Mouse (Mus musculus): ENCODE measurements around the gene Ccdc71l.

Ccdc71l gene

GRCm38 (mm10) chr12:32378528-32379295, at the start of gene Ccdc71l:
Gene Ccdc71l, plus strand, starts transcription at chr12:32378704.
- ATAC-seq (ENCODE audit: insufficient number of reproducible peaks, low FRiP score, low TSS enrichment), result peak; percentile 83

- no peak for ATAC-seq (ENCODE audit: insufficient number of reproducible peaks, low FRiP score, low TSS enrichment)
Measured at GRCm38 (mm10) chr12:32339078-32339477, 39.4 kb upstream of the Ccdc71l start.

GRCm38 (mm10) chr12:32343487-32343886, 35.0 kb upstream of the Ccdc71l start:
- ATAC-seq (ENCODE audit: insufficient number of reproducible peaks, low FRiP score, low TSS enrichment), result no peak

- ATAC-seq (ENCODE audit: insufficient number of reproducible peaks, low FRiP score, low TSS enrichment), result no peak
Measured at GRCm38 (mm10) chr12:32346121-32346520, 32.4 kb upstream of the Ccdc71l start.

- no peak for ATAC-seq (ENCODE audit: insufficient number of reproducible peaks, low FRiP score, low TSS enrichment)
Measured at GRCm38 (mm10) chr12:32348493-32348892, 30.0 kb upstream of the Ccdc71l start.

- ATAC-seq (ENCODE audit: insufficient number of reproducible peaks, low FRiP score, low TSS enrichment), result no peak
Measured at GRCm38 (mm10) chr12:32351874-32352273, 26.6 kb upstream of the Ccdc71l start.

GRCm38 (mm10) chr12:32379296-32379725, 807 bp downstream of the Ccdc71l start:
- ATAC-seq (ENCODE audit: insufficient number of reproducible peaks, low FRiP score, low TSS enrichment), result peak; percentile 82

- ATAC-seq (ENCODE audit: insufficient number of reproducible peaks, low FRiP score, low TSS enrichment), result no peak; the same call in 1 of the 2 replicates
Measured at GRCm38 (mm10) chr12:32379731-32380130, 1.2 kb downstream of the Ccdc71l start.

- no peak for ATAC-seq (ENCODE audit: insufficient number of reproducible peaks, low FRiP score, low TSS enrichment)
Measured at GRCm38 (mm10) chr12:32380457-32380856, 2.0 kb downstream of the Ccdc71l start.

- no peak for ATAC-seq (ENCODE audit: insufficient number of reproducible peaks, low FRiP score, low TSS enrichment)
Measured at GRCm38 (mm10) chr12:32381011-32381410, 2.5 kb downstream of the Ccdc71l start.

- ATAC-seq (ENCODE audit: insufficient number of reproducible peaks, low FRiP score, low TSS enrichment), result no peak
Measured at GRCm38 (mm10) chr12:32419537-32419936, 41.0 kb downstream of the Ccdc71l start.

GRCm38 (mm10) chr12:32427832-32428231, 49.3 kb downstream of the Ccdc71l start:
- no peak for ATAC-seq (ENCODE audit: insufficient number of reproducible peaks, low FRiP score, low TSS enrichment)

GRCm38 (mm10) chr12:32431004-32431403, 52.5 kb downstream of the Ccdc71l start:
- no peak for ATAC-seq (ENCODE audit: insufficient number of reproducible peaks, low FRiP score, low TSS enrichment)
